Mouse (Mus musculus) erythroblast, adult 5-6 weeks (primary cell): ENCODE measurements around the gene Brca2. TPM values are rescaled to one million over a fixed set of nuclear protein-coding genes. Genes with fewer than 3 reads are reported as not detected.
"Not testable (repeated sequence)": the region's sequence is repeated elsewhere in the genome, so short reads cannot be mapped to it uniquely, and the experiment has no call there.

Source experiments
- ATAC-seq: replicated peaks from 2 replicates; pipeline ENCODE4 v1.8.0; 2016; ENCODE audit warnings: moderate number of reproducible peaks, mild to moderate bottlenecking, moderate TSS enrichment, inconsistent platforms; ENCODE audit not compliant: poor library complexity, low FRiP score, severe bottlenecking
- total RNA-seq, 2 experiments: library from RNA; stranded (forward) in 1 of 2; stranded (reverse) in 1 of 2; fragments of 150-400 nt in 1 of 2; fragments of 200-764, 138-1000 nt in 1 of 2; gene quantifications; 2 replicates each; pipeline versions ENCODE4 v1.2.3 to v1.2.4; 2015 to 2017; ENCODE audit warnings: low replicate concordance in 2 of 2

The Brca2 gene
- total RNA-seq (2015; ENCODE audit: low replicate concordance) (30.7 and 38.5 TPM in 2 replicates), total RNA-seq (2017; ENCODE audit: low replicate concordance) (53.8 and 62.4 TPM in 2 replicates)

- ATAC-seq, result peak; percentile 95
Measured at GRCm38 (mm10) chr5:150521937-150522866, at the start of gene Brca2. Gene Brca2, plus strand, starts transcription at chr5:150522630.

- no peak for ATAC-seq
Measured at GRCm38 (mm10) chr5:150477364-150477763, 45.1 kb upstream of the Brca2 start.

- no peak for ATAC-seq
Measured at GRCm38 (mm10) chr5:150478612-150479011, 43.8 kb upstream of the Brca2 start.

- peak; percentile 60; the same call in 1 of the 2 replicates for ATAC-seq
Measured at GRCm38 (mm10) chr5:150485198-150485597, 37.2 kb upstream of the Brca2 start.

- ATAC-seq, result no peak
Measured at GRCm38 (mm10) chr5:150490285-150490684, 32.1 kb upstream of the Brca2 start.

GRCm38 (mm10) chr5:150490821-150491220 is 31.6 kb upstream of the Brca2 start:
- ATAC-seq, result no peak

GRCm38 (mm10) chr5:150491573-150492173 is 30.8 kb upstream of the Brca2 start:
- not testable (repeated sequence) for ATAC-seq

- peak; percentile 84 for ATAC-seq
Measured at GRCm38 (mm10) chr5:150495792-150496191, 26.6 kb upstream of the Brca2 start.

GRCm38 (mm10) chr5:150510451-150511225 is 11.8 kb upstream of the Brca2 start:
- no peak for ATAC-seq

- ATAC-seq, result no peak
Measured at GRCm38 (mm10) chr5:150513264-150513663, 9.2 kb upstream of the Brca2 start.

- ATAC-seq, result no peak
Measured at GRCm38 (mm10) chr5:150514027-150514426, 8.4 kb upstream of the Brca2 start.

- ATAC-seq, result no peak
Measured at GRCm38 (mm10) chr5:150518064-150518463, 4.4 kb upstream of the Brca2 start, which contains the start of gene Zar1l. Gene Zar1l, minus strand, starts transcription at chr5:150518164.

GRCm38 (mm10) chr5:150519551-150519950 is 2.9 kb upstream of the Brca2 start:
- ATAC-seq, result no peak

GRCm38 (mm10) chr5:150522867-150523234 is 421 bp downstream of the Brca2 start:
- ATAC-seq, result peak; percentile 36

- no peak for ATAC-seq
Measured at GRCm38 (mm10) chr5:150525239-150525638, 2.8 kb downstream of the Brca2 start.

GRCm38 (mm10) chr5:150541302-150541701 is 18.9 kb downstream of the Brca2 start:
- ATAC-seq, result no peak

GRCm38 (mm10) chr5:150543184-150543583 is 20.8 kb downstream of the Brca2 start:
- no peak for ATAC-seq

GRCm38 (mm10) chr5:150551637-150552036 is 29.2 kb downstream of the Brca2 start:
- ATAC-seq, result no peak

GRCm38 (mm10) chr5:150559519-150560103 is 37.2 kb downstream of the Brca2 start:
- no peak for ATAC-seq

GRCm38 (mm10) chr5:150560851-150561250 is 38.4 kb downstream of the Brca2 start:
- ATAC-seq, result no peak
